Mouse (Mus musculus) forebrain, embryonic 10.5 days (tissue): ENCODE data around the gene Fam243. TPM values are rescaled to one million over a fixed set of nuclear protein-coding genes. Genes with fewer than 3 reads are reported as not detected.

Source experiments
- DNase-seq: peaks from one replicate; pipeline ENCODE4 v3.0.0-alpha.2; 2017; ENCODE audit warnings: low spot score; ENCODE audit errors: extremely low spot score
- H3K27ac ChIP-seq: fragments of 300-500 bp; sonication (generic); 2 replicates; pipeline ENCODE4 v1.5.1; 2016; ENCODE audit warnings: mild to moderate bottlenecking
- H3K27me3 ChIP-seq: fragments of 300-500 bp; sonication (generic); 2 replicates; pipeline ENCODE4 v1.6.1; 2016; ENCODE audit warnings: mild to moderate bottlenecking; ENCODE audit not compliant: poor library complexity, severe bottlenecking
- H3K36me3 ChIP-seq: fragments of 300-500 bp; sonication (generic); replicated peaks from 2 replicates; pipeline ENCODE4 v1.6.1; 2016; ENCODE audit warnings: mild to moderate bottlenecking, moderate library complexity
- H3K4me1 ChIP-seq: fragments of 300-500 bp; sonication (generic); 2 replicates; pipeline ENCODE4 v1.6.1; 2016
- H3K4me3 ChIP-seq: fragments of 300-500 bp; sonication (generic); 2 replicates; pipeline ENCODE4 v1.5.1; 2016; ENCODE audit warnings: mild to moderate bottlenecking, moderate library complexity
- H3K9me3 ChIP-seq: fragments of 300-500 bp; sonication (generic); 2 replicates; pipeline ENCODE4 v1.6.1; 2016; ENCODE audit warnings: mild to moderate bottlenecking, moderate library complexity
- WGBS: fragments of 180-500 bp; shearing (Covaris S2); methylation state at CpG from one replicate; pipeline ENCODE4 v1.1.7; 2016; 5-methylcytosine and 5-hydroxymethylcytosine counted together
- polyA plus RNA-seq: library from polyadenylated mRNA; unstranded; fragments of >200 nt; fragmentation: Nextera tagmentation; extraction: Ambion mirVana; gene quantifications from 2 replicates; pipeline ENCODE4 v1.2.1, GENCODE M21; 2016

Fam243 gene
- polyA plus RNA-seq, 1 experiment from 2014 or later = not detected

DNA sequence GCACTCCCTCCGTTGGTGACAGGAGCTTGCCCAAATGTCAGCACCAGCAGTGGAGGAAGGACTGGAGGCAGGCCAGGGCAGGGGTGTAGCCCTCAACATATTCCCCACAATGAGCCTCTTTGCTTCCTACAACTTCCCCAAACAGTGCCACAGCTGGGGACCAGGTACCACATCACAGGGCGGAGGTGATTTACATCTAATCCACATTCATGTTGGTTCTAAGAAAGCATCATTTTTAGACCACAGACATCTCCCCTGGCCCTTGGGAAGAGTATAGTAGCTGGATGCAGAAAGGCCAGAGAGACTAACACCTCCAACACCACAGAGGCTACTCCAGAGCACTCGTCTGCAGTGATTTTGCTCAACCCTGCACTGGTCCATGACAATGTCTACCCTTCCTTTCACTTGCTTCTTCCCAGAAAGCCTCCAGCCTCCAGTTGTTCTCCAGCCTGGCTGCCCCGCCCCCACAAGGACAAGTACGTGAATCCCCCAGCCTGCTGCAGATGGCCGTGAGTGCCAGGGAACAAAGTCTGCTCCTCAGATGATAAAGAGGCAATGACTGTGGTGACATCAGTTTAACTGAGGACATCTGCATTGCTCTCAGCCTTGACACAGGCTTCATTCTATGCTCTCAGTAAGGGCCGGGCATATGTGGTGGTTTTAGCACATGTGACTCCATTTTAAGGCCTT, 5.0 kb downstream of the Fam243 start:
- no peak for DNase-seq
- Histone ChIP-seq H3K4me3 (no peak overlapping the region), H3K4me1 (peaks cover 5% of the 10 kb centered on the region), H3K27ac (no peak overlapping the region), H3K9me3 (peaks cover 5% of the 10 kb centered on the region; the same call in 1 of the 2 replicates), H3K27me3 (0 out of 2 replicates have a peak, but pooled peaks cover 1% of the 10 kb centered on the region), H3K36me3 (peaks cover 23% of the 10 kb centered on the region)
- WGBS = 83% methylated on average over 7 of the region's 7 CpGs

DNA sequence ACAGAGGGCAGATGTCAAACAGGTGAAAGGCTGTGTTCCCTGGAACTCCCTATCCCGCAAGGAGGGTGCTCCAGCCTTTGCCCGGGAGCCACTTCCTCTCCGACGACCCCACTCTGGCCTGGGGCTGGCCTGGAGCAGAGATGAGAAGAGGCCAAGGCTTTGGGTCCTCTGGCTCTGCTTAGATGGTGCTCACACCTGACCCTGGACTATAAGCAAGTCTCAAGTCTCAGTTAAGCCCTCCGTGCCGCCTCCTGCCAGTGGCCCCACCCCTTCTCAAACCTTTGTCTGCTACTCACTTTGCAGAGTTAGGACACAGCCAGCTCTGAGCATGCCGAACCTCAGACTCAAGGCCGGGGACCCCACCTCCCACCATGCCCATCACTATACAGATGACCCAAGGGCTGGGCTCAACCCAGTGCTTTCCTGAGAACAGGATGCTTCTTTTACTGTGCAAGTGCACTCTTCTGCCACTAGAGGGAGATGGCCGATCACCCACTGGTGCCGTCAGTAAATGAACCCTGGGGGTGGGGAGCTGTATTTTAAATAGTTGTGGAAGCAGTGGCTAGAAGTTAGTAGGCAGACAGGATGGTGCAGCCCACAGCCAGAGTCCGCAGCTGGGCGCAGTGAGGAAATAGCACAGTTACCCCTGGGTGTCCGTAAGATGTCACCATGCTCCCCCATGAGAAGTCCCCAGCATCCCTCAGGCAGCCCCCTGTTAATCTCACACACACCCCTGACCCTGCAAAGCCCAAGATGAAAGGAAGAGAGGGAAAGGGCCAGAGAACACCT, 7.1 kb downstream of the Fam243 start:
- Histone ChIP-seq H3K4me3 (no peak overlapping the region), H3K27ac (0 out of 2 replicates have a peak overlapping the region, but pooled peaks have one; percentile 35), H3K9me3 (peaks cover 5% of the 10 kb centered on the region; the same call in 1 of the 2 replicates), H3K4me1 (peaks cover 10% of the 10 kb centered on the region), H3K27me3 (no peaks in the 10 kb centered on the region), H3K36me3 (peaks cover 38% of the 10 kb centered on the region)
- WGBS = 47% methylated on average over 13 of the region's 13 CpGs
- DNase-seq = peak; percentile 48

DNA sequence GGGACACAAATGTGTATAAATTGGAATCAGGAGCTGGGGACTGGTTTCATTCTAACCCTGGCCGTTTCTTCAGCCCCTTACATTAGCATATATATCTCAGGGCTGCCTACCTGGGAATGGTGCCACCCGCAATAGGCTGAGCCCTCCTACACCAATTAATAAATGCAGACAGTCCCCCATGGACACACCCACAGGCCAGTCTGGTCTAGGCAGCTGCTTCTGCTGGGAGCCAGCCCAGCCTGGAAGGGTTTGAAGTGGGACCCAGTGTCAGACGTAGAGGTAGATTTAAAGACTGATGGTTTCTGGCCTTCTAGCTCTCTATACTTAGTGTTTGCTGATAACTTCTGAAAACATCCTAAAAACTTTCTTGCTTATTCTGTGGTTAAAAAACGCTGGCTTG, 12.1 kb downstream of the Fam243 start:
- DNase-seq = no peak
- Histone ChIP-seq H3K4me1 (peaks cover 10% of the 10 kb centered on the region), H3K9me3 (no peaks in the 10 kb centered on the region), H3K4me3 (no peak overlapping the region), H3K36me3 (peaks cover 71% of the 10 kb centered on the region), H3K27me3 (no peaks in the 10 kb centered on the region), H3K27ac (no peak overlapping the region)
- WGBS = 60% methylated on average over 4 of the region's 4 CpGs

DNA sequence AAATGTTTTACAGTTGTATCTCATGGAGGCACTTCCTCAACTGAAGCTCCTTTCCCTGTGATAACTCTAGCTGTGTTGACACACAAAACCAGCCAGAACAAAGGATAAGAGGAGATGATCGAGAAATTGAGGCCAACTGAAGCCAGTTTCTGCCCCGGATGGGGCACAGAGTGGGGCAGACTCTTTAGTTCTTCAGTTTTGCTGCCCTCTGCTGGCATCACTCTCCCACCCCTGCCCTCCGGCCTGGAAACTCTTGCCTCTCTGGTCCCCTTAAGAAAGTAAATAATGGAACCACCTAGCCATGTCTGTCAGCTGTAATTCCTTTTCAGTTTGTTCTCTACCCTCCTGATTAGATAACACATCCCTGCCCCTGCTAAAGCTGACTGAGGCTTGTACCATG, 13.3 kb downstream of the Fam243 start:
- no peak overlapping the region for H3K27ac ChIP-seq
- peaks cover 10% of the 10 kb centered on the region for H3K4me1 ChIP-seq
- no peaks in the 10 kb centered on the region for H3K9me3 ChIP-seq
- 88% methylated on average over 3 of the region's 3 CpGs for WGBS
- no peak for DNase-seq
- H3K4me3 ChIP-seq = no peak overlapping the region
- no peaks in the 10 kb centered on the region for H3K27me3 ChIP-seq
- H3K36me3 ChIP-seq = peaks cover 65% of the 10 kb centered on the region

DNA sequence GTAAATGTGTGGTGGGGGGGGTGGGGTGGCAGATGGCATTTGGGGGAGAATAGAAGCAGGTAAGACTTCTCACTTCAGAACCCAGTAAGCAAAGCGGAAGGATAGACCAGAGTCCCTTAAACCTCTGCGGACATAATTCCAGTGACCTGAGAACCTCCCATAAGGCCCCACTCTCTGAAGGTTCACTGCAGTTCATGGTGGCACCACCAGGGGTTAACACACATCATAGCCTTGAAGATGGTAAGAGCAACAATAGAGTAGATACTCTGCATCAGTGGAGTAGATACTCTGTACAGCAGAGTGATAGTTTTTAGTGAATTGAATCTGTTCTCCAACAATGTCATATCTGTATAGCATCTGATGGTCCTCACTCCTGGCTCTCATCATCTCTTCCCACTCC, 15.7 kb downstream of the Fam243 start:
- no peaks in the 10 kb centered on the region for H3K9me3 ChIP-seq
- no peak overlapping the region for H3K4me3 ChIP-seq
- H3K36me3 ChIP-seq = peaks cover 42% of the 10 kb centered on the region
- peaks cover 34% of the 10 kb centered on the region for H3K4me1 ChIP-seq
- H3K27me3 ChIP-seq = no peaks in the 10 kb centered on the region
- 92% methylated on average over 2 of the region's 2 CpGs for WGBS
- DNase-seq = no peak
- H3K27ac ChIP-seq = no peak overlapping the region

DNA sequence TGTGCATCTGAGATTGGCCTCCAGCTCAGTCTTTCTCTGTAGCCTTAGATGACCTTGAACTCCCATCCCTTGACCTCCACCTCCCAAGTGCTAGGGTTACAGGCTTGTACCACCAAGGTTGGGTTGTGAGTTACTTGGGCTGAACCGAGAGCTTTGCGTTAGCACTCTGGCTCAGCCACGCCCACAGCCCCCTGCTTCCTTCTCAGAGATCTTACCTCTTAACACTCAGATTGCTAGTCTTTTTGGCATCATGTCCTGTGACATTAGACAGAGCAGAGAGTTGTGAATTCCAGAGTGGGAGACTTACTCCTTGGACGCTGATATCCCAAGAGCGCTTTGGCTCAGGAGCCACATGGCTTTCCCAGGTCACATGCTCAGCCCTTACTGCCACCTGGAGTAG, 18.7 kb downstream of the Fam243 start:
- no peak for DNase-seq
- Histone ChIP-seq H3K4me3 (peak overlapping the region; percentile 80), H3K27me3 (no peaks in the 10 kb centered on the region), H3K9me3 (no peaks in the 10 kb centered on the region), H3K27ac (peak overlapping the region; percentile 58; the same call in 1 of the 2 replicates), H3K4me1 (peaks cover 28% of the 10 kb centered on the region), H3K36me3 (peaks cover 25% of the 10 kb centered on the region)
- WGBS = 64% methylated on average over 5 of the region's 5 CpGs

DNA sequence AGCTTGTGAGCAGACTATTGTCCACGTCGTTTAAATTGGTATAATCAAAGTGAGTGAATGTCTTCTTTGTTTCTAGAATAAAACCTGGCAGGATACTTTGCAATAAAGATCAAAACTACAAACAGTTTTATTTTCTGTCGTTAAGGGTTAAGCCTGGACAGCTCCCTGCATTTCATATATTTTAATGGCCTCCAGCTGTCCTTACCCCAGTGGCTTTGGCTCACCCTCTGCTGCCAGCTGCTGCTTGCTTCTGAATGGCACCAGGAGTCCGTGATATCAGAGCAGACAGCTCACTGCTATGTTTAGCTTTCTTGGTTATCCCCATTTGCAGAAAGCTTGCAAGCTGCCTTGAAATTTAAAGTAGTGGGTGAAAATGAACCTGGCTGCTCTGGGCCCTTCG, 19.3 kb downstream of the Fam243 start:
- 37% methylated on average over 5 of the region's 5 CpGs for WGBS
- H3K4me1 ChIP-seq = peaks cover 28% of the 10 kb centered on the region
- peak overlapping the region; percentile 80 for H3K4me3 ChIP-seq
- H3K27me3 ChIP-seq = no peaks in the 10 kb centered on the region
- peaks cover 19% of the 10 kb centered on the region for H3K36me3 ChIP-seq
- no peaks in the 10 kb centered on the region for H3K9me3 ChIP-seq
- no peak for DNase-seq
- peak overlapping the region; percentile 91 for H3K27ac ChIP-seq

DNA sequence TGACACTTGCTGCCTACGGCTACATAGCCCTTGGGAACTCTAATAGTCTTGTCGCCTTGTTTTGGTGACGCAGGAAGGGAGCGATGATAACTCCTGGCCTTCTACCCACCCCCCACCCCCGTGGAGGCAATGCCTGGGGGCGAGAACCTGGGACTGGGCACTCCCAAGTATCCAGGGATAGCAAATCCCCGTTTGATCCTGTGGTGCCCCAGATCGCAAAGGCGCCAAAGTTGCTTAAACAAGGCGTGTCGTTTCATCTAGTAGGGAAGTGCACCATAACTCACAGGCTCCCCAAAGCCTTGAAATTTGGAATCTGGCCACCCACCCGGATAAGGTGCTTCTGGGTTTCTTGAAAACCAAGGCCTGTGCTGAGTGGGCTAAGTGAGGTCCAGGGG, 19.8 kb downstream of the Fam243 start:
- H3K27me3 ChIP-seq = peaks cover 5% of the 10 kb centered on the region; the same call in 1 of the 2 replicates
- H3K36me3 ChIP-seq = peaks cover 14% of the 10 kb centered on the region
- peak overlapping the region; percentile 80 for H3K4me3 ChIP-seq
- peak overlapping the region; percentile 91 for H3K27ac ChIP-seq
- H3K9me3 ChIP-seq = no peaks in the 10 kb centered on the region
- DNase-seq = no peak
- under 1% methylated on average over 12 of the region's 12 CpGs for WGBS
- H3K4me1 ChIP-seq = peaks cover 28% of the 10 kb centered on the region

DNA sequence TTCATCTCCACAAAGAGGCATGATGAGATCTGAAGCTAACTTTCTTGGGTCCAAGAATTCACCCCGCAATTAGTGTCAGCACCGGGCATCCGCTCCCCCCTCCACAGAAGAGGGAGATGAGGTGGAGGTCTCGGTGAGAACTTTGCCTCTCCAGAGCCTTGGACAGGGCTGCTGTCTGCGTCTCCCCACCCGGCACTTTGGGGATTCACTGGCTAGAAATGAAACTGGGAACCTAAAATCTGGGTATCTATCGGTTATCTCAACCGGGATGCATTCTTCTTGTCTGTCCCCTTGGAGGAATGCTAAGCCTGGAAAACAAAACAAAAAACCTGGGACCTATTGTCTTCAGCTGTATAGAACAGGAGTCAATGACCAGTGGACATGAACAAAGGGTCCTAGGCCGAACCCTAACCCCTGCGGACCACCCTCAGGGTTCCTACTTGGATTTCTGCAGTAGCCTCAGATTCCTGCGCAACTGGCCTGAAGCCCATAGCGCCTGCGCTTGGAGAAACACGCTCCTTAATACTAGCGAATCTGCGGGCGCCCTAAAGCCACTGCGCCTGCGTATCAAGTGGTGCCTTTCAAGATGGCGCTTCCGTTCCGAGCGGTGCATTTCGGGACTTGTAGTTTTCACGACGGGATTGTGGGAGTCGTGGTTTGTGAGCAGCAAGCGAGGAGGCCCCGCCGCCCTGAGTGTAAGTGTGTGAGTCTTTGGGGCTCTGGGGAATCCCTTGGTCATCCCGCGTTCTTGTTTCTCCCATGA, 20.4 kb downstream of the Fam243 start, which contains the start of gene Smim11:
Gene Smim11 (plus strand): TSS at position 638 of the 763 bp plus-strand sequence.
- DNase-seq = peak; percentile 95
- Histone ChIP-seq H3K36me3 (peaks cover 8% of the 10 kb centered on the region), H3K27ac (peak within 1 kb of the TSS; percentile 91), H3K9me3 (no peaks in the 10 kb centered on the region), H3K27me3 (peaks cover 5% of the 10 kb centered on the region; the same call in 1 of the 2 replicates), H3K4me1 (peaks cover 28% of the 10 kb centered on the region), H3K4me3 (peak within 1 kb of the TSS; percentile 80)
- 9% methylated on average over 32 of the region's 32 CpGs for WGBS

DNA sequence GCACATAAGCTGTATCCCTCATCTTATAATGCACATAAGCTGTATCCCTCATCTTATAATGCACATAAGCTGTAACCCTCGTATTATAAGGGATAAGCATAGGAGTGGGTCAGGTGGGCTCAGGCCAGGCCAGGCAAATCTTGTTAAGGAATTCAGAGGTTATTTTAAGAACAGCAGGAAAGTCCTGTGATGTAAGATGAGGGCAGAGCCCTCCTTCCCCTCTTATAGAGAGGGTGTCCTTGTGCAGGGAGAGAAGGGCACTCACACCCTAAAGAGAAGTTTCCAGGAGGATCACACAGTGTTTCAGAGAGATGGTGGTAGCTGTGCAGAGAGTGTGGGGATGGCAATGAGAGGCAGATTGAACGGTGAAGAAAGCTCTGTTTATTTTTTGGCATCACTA, 25.9 kb downstream of the Fam243 start:
- no peaks in the 10 kb centered on the region for H3K36me3 ChIP-seq
- DNase-seq = no peak
- H3K9me3 ChIP-seq = no peaks in the 10 kb centered on the region
- no peak overlapping the region for H3K4me3 ChIP-seq
- H3K4me1 ChIP-seq = peaks cover 17% of the 10 kb centered on the region
- no peak overlapping the region for H3K27ac ChIP-seq
- WGBS = 82% methylated on average over 2 of the region's 2 CpGs
- peaks cover 5% of the 10 kb centered on the region; the same call in 1 of the 2 replicates for H3K27me3 ChIP-seq

DNA sequence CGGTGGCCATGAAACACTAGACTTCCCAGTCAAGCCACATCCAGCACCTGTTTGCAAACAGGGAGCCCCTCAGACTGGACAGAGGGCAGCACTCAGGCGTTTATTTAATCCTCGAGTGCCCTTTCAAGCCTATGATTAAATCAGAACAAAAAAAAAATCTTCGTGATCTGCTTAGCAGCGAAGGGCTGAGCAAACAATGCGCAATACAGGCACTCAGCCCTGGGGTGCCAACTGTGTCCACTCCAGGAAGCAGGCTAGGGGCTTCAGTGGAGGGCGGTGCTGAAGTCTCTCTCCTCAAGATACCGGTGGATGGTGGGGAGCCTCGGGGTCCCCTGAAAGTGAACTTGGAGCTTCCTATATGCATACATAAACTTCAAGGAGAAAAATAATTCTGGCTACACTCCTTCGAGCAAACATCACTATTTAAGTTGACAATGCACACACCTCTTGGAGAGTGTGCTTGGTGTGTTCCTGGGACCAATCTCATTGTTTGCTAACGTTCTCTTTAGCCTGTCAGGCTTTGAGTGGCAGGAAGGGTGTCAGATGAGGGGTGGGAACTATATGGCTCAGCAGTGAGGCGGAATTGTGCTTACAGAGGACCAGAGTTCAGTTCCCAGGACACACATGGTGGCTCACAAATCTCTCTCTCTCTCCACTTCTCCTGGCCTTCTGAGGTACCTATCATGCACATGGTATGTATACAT, 26.8 kb downstream of the Fam243 start:
- no peak for DNase-seq
- Histone ChIP-seq H3K27me3 (peaks cover 5% of the 10 kb centered on the region; the same call in 1 of the 2 replicates), H3K36me3 (no peaks in the 10 kb centered on the region), H3K4me3 (no peak overlapping the region), H3K27ac (no peak overlapping the region), H3K9me3 (no peaks in the 10 kb centered on the region), H3K4me1 (peaks cover 14% of the 10 kb centered on the region)
- WGBS = 57% methylated on average over 12 of the region's 12 CpGs

DNA sequence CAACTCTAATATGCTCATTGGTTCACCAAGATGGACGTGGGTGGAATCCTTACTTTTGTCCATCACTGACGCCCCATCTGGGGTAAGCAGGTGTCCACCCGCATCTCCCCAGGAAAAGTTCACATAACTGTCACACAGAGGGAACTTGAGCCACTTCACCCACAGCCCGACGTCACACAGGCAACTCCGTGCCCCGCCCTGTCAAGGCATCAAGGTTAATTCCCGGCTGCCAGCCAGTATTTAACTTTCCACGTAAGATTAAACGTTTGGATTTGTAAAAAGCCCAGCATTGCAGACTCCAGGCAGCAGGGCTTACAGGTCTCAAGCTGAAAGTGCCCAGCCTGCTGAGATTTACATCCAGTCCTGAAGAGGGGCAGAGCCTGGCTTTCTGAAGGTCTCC, 29.1 kb downstream of the Fam243 start, which contains the start of gene Kcne2:
Gene Kcne2 (plus strand): TSS at position 289 of the 400 bp plus-strand sequence.
- H3K27ac ChIP-seq = no peak within 1 kb of the TSS
- WGBS = 82% methylated on average over 10 of the region's 10 CpGs
- DNase-seq = no peak

More for the DNA sequence above, 29.1 kb downstream of the Fam243 start, which contains the start of gene Kcne2:
- Histone ChIP-seq H3K9me3 (no peaks in the 10 kb centered on the region), H3K4me3 (no peak within 1 kb of the TSS), H3K27me3 (peaks cover 5% of the 10 kb centered on the region; the same call in 1 of the 2 replicates), H3K36me3 (no peaks in the 10 kb centered on the region), H3K4me1 (peaks cover 20% of the 10 kb centered on the region)
